Mouse (Mus musculus) midbrain, embryonic 14.5 days (tissue): ENCODE measurements at regions not wholly inside any gene's neighbourhood (a gene's known extent, or its start where the extent isn't known, plus 50 kb on each side); places are given as distances from the start of the nearest gene placed in this dataset.

Experiments used
- ATAC-seq: fragments of 200-750 bp; cut with Nextera tagmentation; 2 replicates; pipeline ENCODE4 v1.8.0; 2017; ENCODE audit warnings: moderate number of reproducible peaks, moderate library complexity; ENCODE audit not compliant: low FRiP score, low TSS enrichment
- DNase-seq: peaks from one replicate; pipeline ENCODE4 v3.0.0-alpha.2; 2015
- H3K27ac ChIP-seq: fragments of 300-500 bp; sonication (generic); replicated peaks from 2 replicates; pipeline ENCODE4 v1.5.1; 2014; ENCODE audit warnings: mild to moderate bottlenecking, low read depth, low read length, moderate library complexity
- H3K27me3 ChIP-seq: fragments of 300-500 bp; sonication (generic); 2 replicates; pipeline ENCODE4 v1.6.1; 2014; ENCODE audit warnings: low read length, control low read depth, mixed read lengths; ENCODE audit not compliant: control insufficient read depth, insufficient read depth
- H3K36me3 ChIP-seq: fragments of 300-500 bp; sonication (generic); 2 replicates; pipeline ENCODE4 v1.6.1; 2014; ENCODE audit warnings: low read length, control low read depth; ENCODE audit not compliant: control insufficient read depth, insufficient read depth
- H3K4me1 ChIP-seq: fragments of 300-500 bp; sonication (generic); 2 replicates; pipeline ENCODE4 v1.6.1; 2014; ENCODE audit warnings: mild to moderate bottlenecking, antibody characterized with exemption, low read length, control low read depth; ENCODE audit not compliant: control insufficient read depth, insufficient read depth
- H3K4me2 ChIP-seq: fragments of 300-500 bp; sonication (generic); 2 replicates; pipeline ENCODE4 v1.6.1; 2014; ENCODE audit warnings: mild to moderate bottlenecking, low read length, moderate library complexity
- H3K4me3 ChIP-seq: fragments of 300-500 bp; sonication (generic); replicated peaks from 2 replicates; pipeline ENCODE4 v1.5.1; 2014; ENCODE audit warnings: low read depth, low read length
- H3K9ac ChIP-seq: fragments of 300-500 bp; sonication (generic); replicated peaks from 2 replicates; pipeline ENCODE4 v1.6.1; 2014; ENCODE audit warnings: mild to moderate bottlenecking, low read length, moderate library complexity
- H3K9me3 ChIP-seq: fragments of 300-500 bp; sonication (generic); 2 replicates; pipeline ENCODE4 v1.6.1; 2016; ENCODE audit warnings: low read length, control low read depth, mixed read lengths; ENCODE audit not compliant: control insufficient read depth
- WGBS: fragments of 180-500 bp; shearing (Covaris S2); extraction: QIAGEN DNeasy Blood & Tissue Kit; methylation state at CpG from one replicate; pipeline ENCODE4 v1.1.7; 2014; 5-methylcytosine and 5-hydroxymethylcytosine counted together

- no peak overlapping the region for H3K27ac ChIP-seq
- H3K36me3 ChIP-seq, result no peaks in the 10 kb centered on the region
- H3K9ac ChIP-seq, result no peak overlapping the region
- H3K9me3 ChIP-seq, result peaks cover 3% of the 10 kb centered on the region
- 66% methylated on average over 3 of the region's 3 CpGs for WGBS
- ATAC-seq, result no peak
- no peaks in the 10 kb centered on the region for H3K27me3 ChIP-seq
- no peak overlapping the region for H3K4me3 ChIP-seq
- DNase-seq, result no peak
- H3K4me2 ChIP-seq, result no peak overlapping the region
- H3K4me1 ChIP-seq, result peaks cover 3% of the 10 kb centered on the region; the same call in 1 of the 2 replicates
These were observed 752.0 kb upstream of the Castor2 start for GRCm38 (mm10) chr5:133347516-133347915.

DNA sequence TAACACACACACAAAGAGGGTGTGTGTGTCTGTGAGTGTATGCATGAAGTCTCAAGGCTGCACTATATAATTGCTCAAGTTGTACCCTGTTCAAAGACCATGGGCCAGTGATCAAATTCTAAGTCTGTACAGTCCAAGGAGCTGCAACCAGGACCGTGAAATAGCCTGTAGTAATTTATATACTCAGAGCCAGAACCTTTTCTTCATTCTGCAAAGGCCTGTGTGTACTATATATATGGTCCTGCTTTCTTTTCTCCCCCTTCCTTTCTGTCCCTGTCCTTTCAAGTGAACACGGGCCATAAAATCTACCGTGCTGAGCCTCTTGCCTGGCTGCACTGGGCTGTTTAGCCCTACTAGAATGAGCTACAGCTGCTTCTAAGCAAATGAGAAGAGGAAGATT lies 757.5 kb upstream of the Castor2 start:
- H3K27me3 ChIP-seq, result no peaks in the 10 kb centered on the region
- H3K4me3 ChIP-seq, result no peak overlapping the region
- no peak overlapping the region for H3K4me2 ChIP-seq
- H3K36me3 ChIP-seq, result no peaks in the 10 kb centered on the region
- DNase-seq (no peak), ATAC-seq (no peak)
- H3K27ac ChIP-seq, result no peak overlapping the region
- peaks cover 3% of the 10 kb centered on the region for H3K9me3 ChIP-seq
- H3K4me1 ChIP-seq, result no peaks in the 10 kb centered on the region
- 82% methylated on average over 3 of the region's 3 CpGs for WGBS
- H3K9ac ChIP-seq, result no peak overlapping the region

- Histone ChIP-seq H3K9ac (no peak overlapping the region), H3K4me1 (no peaks in the 10 kb centered on the region), H3K27ac (no peak overlapping the region), H3K4me2 (no peak overlapping the region), H3K36me3 (no peaks in the 10 kb centered on the region), H3K4me3 (no peak overlapping the region), H3K9me3 (no peaks in the 10 kb centered on the region), H3K27me3 (no peaks in the 10 kb centered on the region)
- WGBS, result 60% methylated on average over 2 of the region's 2 CpGs
- ATAC-seq (no peak), DNase-seq (no peak)
These were observed 777.5 kb upstream of the Auts2 start for GRCm38 (mm10) chr5:133320626-133321025.

- no peaks in the 10 kb centered on the region for H3K27me3 ChIP-seq
- H3K27ac ChIP-seq, result no peak overlapping the region
- DNase-seq, result peak; percentile 8
- no peak overlapping the region for H3K4me3 ChIP-seq
- no peaks in the 10 kb centered on the region for H3K4me1 ChIP-seq
- no peaks in the 10 kb centered on the region for H3K9me3 ChIP-seq
- no peak for ATAC-seq
- no peaks in the 10 kb centered on the region for H3K36me3 ChIP-seq
- no peak overlapping the region for H3K9ac ChIP-seq
- H3K4me2 ChIP-seq, result no peak overlapping the region
- WGBS, result 94% methylated on average over 1 of the region's 1 CpGs
These were observed 777.1 kb upstream of the Auts2 start for GRCm38 (mm10) chr5:133320206-133320605.

DNA sequence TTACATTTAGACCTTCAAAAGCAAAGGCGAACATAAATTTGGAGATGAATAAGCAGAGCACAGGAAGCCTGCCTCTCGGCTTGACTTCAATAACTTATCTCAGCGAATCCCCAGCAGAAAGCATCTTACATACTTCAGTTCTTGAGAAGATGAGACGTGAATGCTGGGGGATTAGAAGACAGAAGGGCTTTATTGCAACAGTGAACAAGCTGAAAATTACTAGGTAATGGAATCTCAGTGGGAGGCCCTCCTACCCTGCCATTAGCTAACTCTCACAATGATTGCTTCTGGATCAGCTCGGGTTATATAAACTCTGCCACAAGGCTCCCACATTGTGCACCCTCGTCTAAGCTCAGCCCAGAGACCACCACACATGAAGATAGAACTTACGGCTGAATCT lies 770.9 kb upstream of the Auts2 start:
- H3K4me1 ChIP-seq, result peaks cover 5% of the 10 kb centered on the region; the same call in 1 of the 2 replicates
- no peaks in the 10 kb centered on the region for H3K9me3 ChIP-seq
- ATAC-seq, result no peak
- whole genome bisulfite sequencing, result 46% methylated on average over 7 of the region's 7 CpGs
- H3K4me3 ChIP-seq, result no peak overlapping the region
- no peak overlapping the region for H3K4me2 ChIP-seq
- H3K36me3 ChIP-seq, result no peaks in the 10 kb centered on the region
- H3K27me3 ChIP-seq, result no peaks in the 10 kb centered on the region
- no peak overlapping the region for H3K27ac ChIP-seq
- peak; percentile 18 for DNase-seq
- no peak overlapping the region for H3K9ac ChIP-seq

- DNase-seq, result peak; percentile 88
- H3K4me3 ChIP-seq, result no peak overlapping the region
- no peak overlapping the region for H3K4me2 ChIP-seq
- no peaks in the 10 kb centered on the region for H3K9me3 ChIP-seq
- H3K9ac ChIP-seq, result no peak overlapping the region
- peak; percentile 63; the same call in 1 of the 2 replicates for ATAC-seq
- H3K27ac ChIP-seq, result peak overlapping the region; percentile 53
- H3K27me3 ChIP-seq, result no peaks in the 10 kb centered on the region
- WGBS, result 9% methylated on average over 6 of the region's 6 CpGs
- H3K36me3 ChIP-seq, result no peaks in the 10 kb centered on the region
- H3K4me1 ChIP-seq, result peaks cover 5% of the 10 kb centered on the region; the same call in 1 of the 2 replicates
These were observed 768.1 kb upstream of the Auts2 start for GRCm38 (mm10) chr5:133310979-133311890.

- WGBS, result 85% methylated on average over 7 of the region's 7 CpGs
These were observed 724.7 kb upstream of the Auts2 start for GRCm38 (mm10) chr5:133267887-133268286.

GRCm38 (mm10) chr5:133267356-133267755 lies 724.2 kb upstream of the Auts2 start:
- no peak overlapping the region for H3K4me2 ChIP-seq
- H3K4me1 ChIP-seq, result no peaks in the 10 kb centered on the region
- WGBS, result 73% methylated on average over 2 of the region's 2 CpGs
- no peaks in the 10 kb centered on the region for H3K36me3 ChIP-seq
- ATAC-seq, result no peak
- H3K27ac ChIP-seq, result no peak overlapping the region
- H3K9ac ChIP-seq, result no peak overlapping the region
- H3K9me3 ChIP-seq, result no peaks in the 10 kb centered on the region
- H3K27me3 ChIP-seq, result no peaks in the 10 kb centered on the region
- no peak overlapping the region for H3K4me3 ChIP-seq
- no peak for DNase-seq

More at GRCm38 (mm10) chr5:133267887-133268286, 724.7 kb upstream of the Auts2 start:
- Histone ChIP-seq H3K27ac (no peak overlapping the region), H3K9ac (no peak overlapping the region), H3K9me3 (no peaks in the 10 kb centered on the region), H3K4me1 (no peaks in the 10 kb centered on the region), H3K36me3 (no peaks in the 10 kb centered on the region), H3K4me3 (no peak overlapping the region), H3K4me2 (no peak overlapping the region), H3K27me3 (no peaks in the 10 kb centered on the region)
- no peak for ATAC-seq
- DNase-seq, result no peak

DNA sequence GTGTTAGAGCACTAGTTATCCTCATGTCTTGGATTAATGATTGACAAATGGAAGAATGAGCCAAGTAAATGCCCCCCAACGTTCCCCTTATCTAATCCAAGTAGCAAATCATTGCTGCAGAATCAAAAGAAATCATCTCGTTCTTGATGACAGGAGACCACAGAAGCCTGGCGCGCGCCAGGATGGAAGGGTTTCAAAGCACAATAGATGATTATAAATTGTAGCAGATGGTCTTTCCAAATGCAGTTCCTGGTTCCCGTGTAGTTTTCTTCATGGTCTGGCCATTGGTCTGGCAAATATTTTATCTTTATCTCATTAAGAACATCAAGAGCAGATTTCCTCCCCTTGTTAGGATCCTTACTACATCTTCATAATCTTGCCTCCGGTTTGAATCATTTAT lies 721.8 kb upstream of the Auts2 start:
- WGBS, result 59% methylated on average over 7 of the region's 7 CpGs
- H3K27ac ChIP-seq, result no peak overlapping the region
- H3K27me3 ChIP-seq, result no peaks in the 10 kb centered on the region
- H3K36me3 ChIP-seq, result no peaks in the 10 kb centered on the region
- no peaks in the 10 kb centered on the region for H3K9me3 ChIP-seq
- ATAC-seq (no peak), DNase-seq (peak; percentile 20)
- H3K4me2 ChIP-seq, result no peak overlapping the region
- H3K4me1 ChIP-seq, result no peaks in the 10 kb centered on the region
- H3K9ac ChIP-seq, result no peak overlapping the region
- H3K4me3 ChIP-seq, result no peak overlapping the region
